Mouse (Mus musculus) cerebellum, adult 2 months (tissue): ENCODE results near the gene Rbpj.

ENCODE experiments used
- CTCF ChIP-seq: fragments of 200-500 bp; IDR thresholded peaks from 2 replicates; pipeline ENCODE4 v1.5.1; 2011; ENCODE audit warnings: low read depth, mild to moderate bottlenecking, control low read depth, low read length, moderate library complexity, borderline replicate concordance; ENCODE audit not compliant: insufficient read depth
- POLR2A ChIP-seq: fragments of 200-500 bp; IDR thresholded peaks from 2 replicates; pipeline ENCODE4 v1.6.1; 2011; ENCODE audit warnings: low read length, control low read depth, borderline replicate concordance; ENCODE audit not compliant: insufficient read depth

- TF ChIP-seq POLR2A (no peak), CTCF (no peak)
These were observed 34.7 kb downstream of the Rbpj start for GRCm38 (mm10) chr5:53500509-53501145.
